Mouse (Mus musculus) MEL (cell line): ENCODE measurements at regions not wholly inside any gene's neighbourhood (a gene's known extent, or its start where the extent isn't known, plus 50 kb on each side); places are given as distances from the start of the nearest gene placed in this dataset.

Experiments used
- CTCF ChIP-seq, 3 experiments: IDR thresholded peaks in 2 of 3; conservative IDR thresholded peaks in 1 of 3; 2 replicates each; pipeline ENCODE4 v1.5.1; 2011 to 2012; ENCODE audit warnings: low read length in 3 of 3, low read depth in 2 of 3, mild to moderate bottlenecking in 2 of 3, improper control_type of control experiment in 1 of 3, inconsistent platforms in 1 of 3, mixed read lengths in 1 of 3, moderate library complexity in 1 of 3; ENCODE audit not compliant: control insufficient read depth in 1 of 3, insufficient read depth in 1 of 3, poor library complexity in 1 of 3, severe bottlenecking in 1 of 3
- EP300 ChIP-seq, 2 experiments: IDR thresholded peaks; 2 replicates each; pipeline ENCODE4 v1.6.1; 2011; ENCODE audit warnings: improper control_type of control experiment in 2 of 2, low read length in 2 of 2, low read depth in 1 of 2, mild to moderate bottlenecking in 1 of 2
- MAX ChIP-seq: IDR thresholded peaks from 2 replicates; pipeline ENCODE4 v1.6.1; 2011; ENCODE audit warnings: low read length, improper control_type of control experiment
- POLR2A ChIP-seq, 2 experiments: IDR thresholded peaks; 2 replicates each; pipeline ENCODE4 v1.6.1; 2011 to 2012; ENCODE audit warnings: low read length in 2 of 2, mild to moderate bottlenecking in 2 of 2, control low read depth in 1 of 2, improper control_type of control experiment in 1 of 2, low read depth in 1 of 2, moderate library complexity in 1 of 2; ENCODE audit not compliant: control insufficient read depth in 1 of 2, insufficient read depth in 1 of 2, poor library complexity in 1 of 2
- RCOR1 ChIP-seq: IDR thresholded peaks from 2 replicates; pipeline ENCODE4 v1.6.1; 2012; ENCODE audit warnings: low read depth, mild to moderate bottlenecking, inconsistent platforms, low read length, improper control_type of control experiment

DNA sequence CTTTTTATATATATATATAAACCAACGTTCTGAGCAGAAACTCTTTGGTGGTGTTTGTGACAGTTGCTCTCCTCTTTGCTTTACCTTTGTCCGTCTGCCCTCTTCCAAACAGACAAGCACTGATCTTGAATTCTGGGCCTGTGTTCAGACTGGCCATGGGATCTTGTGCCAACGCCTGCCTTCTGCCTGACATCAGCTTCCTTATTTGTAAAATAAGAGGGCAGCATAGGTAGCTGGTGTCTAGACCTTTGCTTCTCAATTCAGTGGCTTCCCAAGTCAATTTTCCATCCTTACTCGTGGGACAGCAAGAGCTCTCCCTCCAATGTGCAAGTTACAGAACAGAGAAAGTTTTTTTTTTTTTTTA is 596.3 kb downstream of the Bcl11a start:
- no peak for TF ChIP-seq POLR2A (IDR thresholded peaks at IDR 0.05; ENCODE audit: control insufficient read depth in 1 of 2, insufficient read depth in 1 of 2, low read depth in 1 of 2, low read length in 2 of 2, poor library complexity in 1 of 2)
- TF ChIP-seq RCOR1, result no peak
- TF ChIP-seq CTCF (IDR thresholded peaks at IDR 0.05 in 2 of 3, conservative IDR thresholded peaks at IDR 0.05 in 1 of 3; ENCODE audit: control insufficient read depth in 1 of 3, insufficient read depth in 1 of 3, low read depth in 2 of 3, low read length in 3 of 3, poor library complexity in 1 of 3, severe bottlenecking in 1 of 3), result no peak
- no peak for TF ChIP-seq MAX
- no peak for TF ChIP-seq EP300 (IDR thresholded peaks at IDR 0.05; ENCODE audit: low read depth in 1 of 2, low read length in 2 of 2)
